Mouse (Mus musculus) cerebellum, adult (tissue): ENCODE data around the gene Kcnab1.

Experiments
- ATAC-seq: cut with Nextera tagmentation; 2 replicates; pipeline ENCODE4 v1.9.2; 2017; ENCODE audit warnings: mild to moderate bottlenecking, moderate library complexity, mixed read lengths; ENCODE audit not compliant: insufficient number of reproducible peaks, low FRiP score, low TSS enrichment

Gene Kcnab1

GRCm38 (mm10) chr3:65108945-65109921, at the start of gene Kcnab1:
Gene Kcnab1 (plus strand): TSS chr3:65109384.
- ATAC-seq, result peak; percentile 82

GRCm38 (mm10) chr3:65088295-65088694, 20.9 kb upstream of the Kcnab1 start:
- no peak for ATAC-seq

GRCm38 (mm10) chr3:65104117-65104516, 5.1 kb upstream of the Kcnab1 start:
- no peak for ATAC-seq

GRCm38 (mm10) chr3:65110190-65110589, 1.0 kb downstream of the Kcnab1 start:
- no peak for ATAC-seq

GRCm38 (mm10) chr3:65111176-65111575, 2.0 kb downstream of the Kcnab1 start:
- no peak for ATAC-seq

GRCm38 (mm10) chr3:65115164-65115563, 6.0 kb downstream of the Kcnab1 start:
- ATAC-seq, result no peak

- peak; percentile 63 for ATAC-seq
Measured at GRCm38 (mm10) chr3:65116958-65117357, 7.8 kb downstream of the Kcnab1 start.

- peak; percentile 74 for ATAC-seq
Measured at GRCm38 (mm10) chr3:65117365-65117764, 8.2 kb downstream of the Kcnab1 start.

GRCm38 (mm10) chr3:65124975-65125374, 15.8 kb downstream of the Kcnab1 start:
- peak; percentile 93 for ATAC-seq

GRCm38 (mm10) chr3:65129625-65130024, 20.4 kb downstream of the Kcnab1 start:
- no peak for ATAC-seq

- ATAC-seq, result no peak
Measured at GRCm38 (mm10) chr3:65134931-65135330, 25.7 kb downstream of the Kcnab1 start.

- ATAC-seq, result no peak
Measured at GRCm38 (mm10) chr3:65136897-65137296, 27.7 kb downstream of the Kcnab1 start.

GRCm38 (mm10) chr3:65138739-65139138, 29.6 kb downstream of the Kcnab1 start:
- ATAC-seq, result no peak

GRCm38 (mm10) chr3:65145152-65145551, 36.0 kb downstream of the Kcnab1 start:
- ATAC-seq, result no peak

- no peak for ATAC-seq
Measured at GRCm38 (mm10) chr3:65151808-65152207, 42.6 kb downstream of the Kcnab1 start.

- ATAC-seq, result no peak
Measured at GRCm38 (mm10) chr3:65172964-65173363, 63.8 kb downstream of the Kcnab1 start.

- ATAC-seq, result peak; percentile 87
Measured at GRCm38 (mm10) chr3:65174564-65174963, 65.4 kb downstream of the Kcnab1 start.

- ATAC-seq, result 0 out of 2 replicates have a peak, but pooled peaks have one; percentile 17
Measured at GRCm38 (mm10) chr3:65175819-65176218, 66.6 kb downstream of the Kcnab1 start.

GRCm38 (mm10) chr3:65176846-65177245, 67.7 kb downstream of the Kcnab1 start:
- ATAC-seq, result no peak

GRCm38 (mm10) chr3:65187833-65188698, 78.9 kb downstream of the Kcnab1 start:
- ATAC-seq, result no peak

GRCm38 (mm10) chr3:65200611-65201010, 91.4 kb downstream of the Kcnab1 start:
- ATAC-seq, result no peak
